Mouse (Mus musculus): Measurements from ENCODE around the gene Rhot2. TPM values are rescaled to one million over a fixed set of nuclear protein-coding genes. Genes with fewer than 3 reads are reported as not detected.

Rhot2 gene
- polyA plus RNA-seq, 1 experiment = 108 TPM

- Histone ChIP-seq H3K4me3 (ENCODE audit: insufficient read depth, low read length) (peak overlapping the region; percentile 17; the same call in 1 of the 2 replicates), H3K27ac (ENCODE audit: insufficient read depth, low read length) (peak overlapping the region; percentile 75), H3K4me1 (ENCODE audit: control insufficient read depth, insufficient read depth, low read length) (peaks cover 5% of the 10 kb centered on the region)
- TF ChIP-seq CTCF (IDR thresholded peaks at IDR 0.05; ENCODE audit: extremely low read depth, insufficient read depth, low read length) (no peak), POLR2A (IDR thresholded peaks at IDR 0.05; ENCODE audit: extremely low read depth, insufficient read depth, low read length) (no peak)
Measured at GRCm38 (mm10) chr17:25794998-25795397, 49.7 kb downstream of the Rhot2 start.

- Histone ChIP-seq H3K4me1 (ENCODE audit: control insufficient read depth, insufficient read depth, low read length) (peaks cover 5% of the 10 kb centered on the region), H3K4me3 (ENCODE audit: insufficient read depth, low read length) (no peak overlapping the region), H3K27ac (ENCODE audit: insufficient read depth, low read length) (no peak overlapping the region)
- TF ChIP-seq CTCF (IDR thresholded peaks at IDR 0.05; ENCODE audit: extremely low read depth, insufficient read depth, low read length) (no peak), POLR2A (IDR thresholded peaks at IDR 0.05; ENCODE audit: extremely low read depth, insufficient read depth, low read length) (no peak)
Measured at GRCm38 (mm10) chr17:25794197-25794596, 50.5 kb downstream of the Rhot2 start.

GRCm38 (mm10) chr17:25792615-25793014 is 52.0 kb downstream of the Rhot2 start, which contains the start of gene Fam173a:
Gene Fam173a, minus strand, starts transcription at chr17:25792901.
- TF ChIP-seq POLR2A (IDR thresholded peaks at IDR 0.05; ENCODE audit: extremely low read depth, insufficient read depth, low read length) (no peak), CTCF (IDR thresholded peaks at IDR 0.05; ENCODE audit: extremely low read depth, insufficient read depth, low read length) (no peak)
- Histone ChIP-seq H3K4me1 (ENCODE audit: control insufficient read depth, insufficient read depth, low read length) (peaks cover 5% of the 10 kb centered on the region), H3K27ac (ENCODE audit: insufficient read depth, low read length) (peak within 1 kb of the TSS; percentile 74), H3K4me3 (ENCODE audit: insufficient read depth, low read length) (peak within 1 kb of the TSS; percentile 75)

- Histone ChIP-seq H3K4me1 (ENCODE audit: control insufficient read depth, insufficient read depth, low read length) (peaks cover 5% of the 10 kb centered on the region), H3K27ac (ENCODE audit: insufficient read depth, low read length) (peak overlapping the region; percentile 71), H3K4me3 (ENCODE audit: insufficient read depth, low read length) (peak overlapping the region; percentile 75)
- TF ChIP-seq CTCF (IDR thresholded peaks at IDR 0.05; ENCODE audit: extremely low read depth, insufficient read depth, low read length) (no peak), POLR2A (IDR thresholded peaks at IDR 0.05; ENCODE audit: extremely low read depth, insufficient read depth, low read length) (peak; percentile 86)
Measured at GRCm38 (mm10) chr17:25791843-25792527, 52.7 kb downstream of the Rhot2 start.

GRCm38 (mm10) chr17:25791320-25791842 is 53.3 kb downstream of the Rhot2 start:
- no peak for TF ChIP-seq CTCF (IDR thresholded peaks at IDR 0.05; ENCODE audit: extremely low read depth, insufficient read depth, low read length)
- no peak for TF ChIP-seq POLR2A (IDR thresholded peaks at IDR 0.05; ENCODE audit: extremely low read depth, insufficient read depth, low read length)
- no peak overlapping the region for H3K27ac ChIP-seq (ENCODE audit: insufficient read depth, low read length)
- H3K4me1 ChIP-seq (ENCODE audit: control insufficient read depth, insufficient read depth, low read length) = peaks cover 5% of the 10 kb centered on the region
- H3K4me3 ChIP-seq (ENCODE audit: insufficient read depth, low read length) = peak overlapping the region; percentile 75

Other genes starting within 250 kb of the Rhot2 start
- gene Gng13, start 127.7 kb downstream of the Rhot2 start, polyA plus RNA-seq (2012; rRNA removed) = 438 and 442 TPM in 2 replicates
- gene Chtf18, start 117.4 kb downstream of the Rhot2 start, polyA plus RNA-seq (2012; rRNA removed) = 2.3 and 2.4 TPM in 2 replicates
- 129 and 142 TPM in 2 replicates for gene Rpusd1, start 117.2 kb downstream of the Rhot2 start, polyA plus RNA-seq (2012; rRNA removed)
- 0.77 and 1.0 TPM in 2 replicates for gene Mslnl, start 108.8 kb downstream of the Rhot2 start, polyA plus RNA-seq (2012; rRNA removed)
- 2.3 and 3.0 TPM in 2 replicates for gene Msln, start 90.5 kb downstream of the Rhot2 start, polyA plus RNA-seq (2012; rRNA removed)
- 39.4 and 41.9 TPM in 2 replicates for gene Narfl, start 71.1 kb downstream of the Rhot2 start, polyA plus RNA-seq (2012; rRNA removed)
- gene Haghl, start 59.2 kb downstream of the Rhot2 start, polyA plus RNA-seq (2012; rRNA removed) = 230 and 253 TPM in 2 replicates
- 0.17 and 0.52 TPM in 2 replicates for gene Ccdc78, start 58.3 kb downstream of the Rhot2 start, polyA plus RNA-seq (2012; rRNA removed)
- 152 and 159 TPM in 2 replicates for gene Fam173a, start 52.0 kb downstream of the Rhot2 start, polyA plus RNA-seq (2012; rRNA removed)
- 2.3 and 4.0 TPM in 2 replicates for gene AC134908.4, start 49.2 kb downstream of the Rhot2 start, polyA plus RNA-seq (2012; rRNA removed)
- 134 and 141 TPM in 2 replicates for gene Metrn, start 47.7 kb downstream of the Rhot2 start, polyA plus RNA-seq (2012; rRNA removed)
- 670 and 731 TPM in 2 replicates for gene Fbxl16, start 35.8 kb downstream of the Rhot2 start, polyA plus RNA-seq (2012; rRNA removed)
- 36.4 and 40.0 TPM in 2 replicates for gene Wdr24, start 21.2 kb downstream of the Rhot2 start, polyA plus RNA-seq (2012; rRNA removed)
- 55.6 and 58.1 TPM in 2 replicates for gene Jmjd8, start 16.0 kb downstream of the Rhot2 start, polyA plus RNA-seq (2012; rRNA removed)
- gene Stub1, start 11.4 kb downstream of the Rhot2 start, polyA plus RNA-seq (2012; rRNA removed) = 284 and 299 TPM in 2 replicates
- gene Rhbdl1, start 7.6 kb downstream of the Rhot2 start, polyA plus RNA-seq (2012; rRNA removed) = 109 and 118 TPM in 2 replicates
- gene Gm20683, start 3.1 kb downstream of the Rhot2 start, polyA plus RNA-seq (2012; rRNA removed) = 40.8 and 45.0 TPM in 2 replicates
- gene Wdr90, start 16.6 kb upstream of the Rhot2 start, polyA plus RNA-seq (2012; rRNA removed) = 38.2 and 48.5 TPM in 2 replicates
- gene Mcrip2, start 23.9 kb upstream of the Rhot2 start, polyA plus RNA-seq (2012; rRNA removed) = 29.2 and 29.9 TPM in 2 replicates
- 76.5 and 79.2 TPM in 2 replicates for gene Mettl26, start 30.2 kb upstream of the Rhot2 start, polyA plus RNA-seq (2012; rRNA removed)
- 0.26 and 0.61 TPM in 2 replicates for gene Wfikkn1, start 36.0 kb upstream of the Rhot2 start, polyA plus RNA-seq (2012; rRNA removed)
- gene Rab40c, start 74.9 kb upstream of the Rhot2 start, polyA plus RNA-seq (2012; rRNA removed) = 68.9 and 71.1 TPM in 2 replicates
- gene Pigq, start 100.1 kb upstream of the Rhot2 start, polyA plus RNA-seq (2012; rRNA removed) = 156 and 159 TPM in 2 replicates
- gene Nhlrc4, start 100.1 kb upstream of the Rhot2 start, polyA plus RNA-seq (2012; rRNA removed) = 1.1 and 1.9 TPM in 2 replicates
- gene A930017K11Rik, start 107.7 kb upstream of the Rhot2 start, polyA plus RNA-seq (2012; rRNA removed) = 0.79 and 0.92 TPM in 2 replicates
- gene Capn15, start 140.9 kb upstream of the Rhot2 start, polyA plus RNA-seq (2012; rRNA removed) = 45.8 and 48.0 TPM in 2 replicates
- gene Rab11fip3, start 224.7 kb upstream of the Rhot2 start, polyA plus RNA-seq (2012; rRNA removed) = 88.5 and 94.2 TPM in 2 replicates
- gene Decr2, start 245.5 kb upstream of the Rhot2 start, polyA plus RNA-seq (2012; rRNA removed) = 43.5 and 49.8 TPM in 2 replicates